Mouse (Mus musculus) CH12.LX (cell line): ENCODE measurements around the gene Klhl31.

ENCODE experiments used
- ELF1 ChIP-seq: IDR thresholded peaks from 2 replicates; pipeline ENCODE4 v1.6.1; 2014; ENCODE audit warnings: low read depth, mild to moderate bottlenecking, inconsistent platforms, low read length, improper control_type of control experiment
- JUND ChIP-seq: conservative IDR thresholded peaks from 2 replicates; pipeline ENCODE4 v1.6.1; 2011; ENCODE audit warnings: low read depth, low read length, improper control_type of control experiment
- POLR2AphosphoS2 ChIP-seq: IDR thresholded peaks from 2 replicates; pipeline ENCODE4 v1.6.1; 2011; ENCODE audit warnings: low read depth, low read length, improper control_type of control experiment
- USF1 ChIP-seq: IDR thresholded peaks from 2 replicates; pipeline ENCODE4 v1.6.1; 2014; ENCODE audit warnings: low read depth, mild to moderate bottlenecking, inconsistent platforms, low read length, improper control_type of control experiment

GRCm38 (mm10) chr9:77596355-77596754 is 39.9 kb upstream of the Klhl31 start:
- TF ChIP-seq USF1, result no peak
- peak; percentile 65 for TF ChIP-seq JUND
- TF ChIP-seq POLR2AphosphoS2, result no peak
- no peak; the same call in 1 of the 2 replicates for TF ChIP-seq ELF1
